Mouse (Mus musculus): ENCODE measurements around the gene Trpt1.

DNA sequence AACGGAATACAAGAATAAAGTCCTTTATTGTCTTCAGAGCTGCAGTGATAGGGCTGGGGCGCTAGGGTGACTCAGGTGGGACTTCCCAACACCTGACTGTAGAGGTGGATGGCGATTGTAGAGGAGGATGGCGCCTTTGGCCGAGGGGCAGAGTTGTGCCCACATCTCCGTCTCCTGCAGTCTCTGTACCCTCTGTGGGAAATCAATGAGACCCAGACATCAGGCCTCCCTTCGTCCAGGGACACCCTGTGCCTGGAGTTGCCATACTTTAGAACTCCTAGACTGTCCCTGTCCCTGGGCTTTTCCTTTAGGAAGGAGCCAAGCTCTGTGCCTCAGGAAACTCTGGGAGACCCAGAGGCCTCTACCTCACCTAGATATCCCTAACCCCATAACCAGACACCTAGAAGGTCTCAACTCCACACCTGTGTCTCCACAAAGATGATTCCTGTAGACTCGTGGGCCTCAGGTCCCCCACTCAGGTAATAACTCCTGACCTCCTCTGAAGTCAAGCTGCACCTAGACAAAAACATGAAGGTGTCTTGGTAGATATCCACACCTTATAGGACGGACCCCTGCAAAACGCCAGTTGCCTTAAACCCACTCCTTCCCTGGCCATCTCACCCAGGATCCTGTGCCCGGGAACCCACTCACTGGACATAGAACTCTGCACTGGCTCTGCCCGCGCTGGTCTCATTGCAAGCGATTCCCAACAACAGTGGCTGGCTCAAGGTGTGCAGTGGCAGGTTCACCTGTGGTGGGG is 2.7 kb upstream of the Trpt1 start:
- TF ChIP-seq CTCF (IDR thresholded peaks at IDR 0.05; ENCODE audit: control insufficient read depth, insufficient read depth, low read length) (no peak), POLR2A (IDR thresholded peaks at IDR 0.05; ENCODE audit: borderline replicate concordance, control insufficient read depth, low read depth, low read length) (no peak)

Measured in bone marrow, adult 2 months (tissue).